Mouse (Mus musculus) liver, embryonic 12.5 days (tissue): Measurements from ENCODE around the gene Osbp2. TPM values are rescaled to one million over a fixed set of nuclear protein-coding genes. Genes with fewer than 3 reads are reported as not detected.

ENCODE experiments used
- ATAC-seq: fragments of 200-750 bp; cut with Nextera tagmentation; 2 replicates; pipeline ENCODE4 v1.8.0; 2017; ENCODE audit warnings: moderate number of reproducible peaks, mild to moderate bottlenecking, moderate library complexity
- H3K27ac ChIP-seq: fragments of 300-500 bp; sonication (generic); 2 replicates; pipeline ENCODE4 v1.5.1; 2016; ENCODE audit warnings: mild to moderate bottlenecking
- H3K27me3 ChIP-seq: fragments of 300-500 bp; sonication (generic); replicated peaks from 2 replicates; pipeline ENCODE4 v1.6.1; 2016; ENCODE audit warnings: mild to moderate bottlenecking, moderate library complexity
- H3K36me3 ChIP-seq: fragments of 300-500 bp; sonication (generic); 2 replicates; pipeline ENCODE4 v1.6.1; 2016; ENCODE audit warnings: mild to moderate bottlenecking, moderate library complexity
- H3K4me1 ChIP-seq: fragments of 300-500 bp; sonication (generic); 2 replicates; pipeline ENCODE4 v1.6.1; 2016
- H3K4me2 ChIP-seq: fragments of 300-500 bp; sonication (generic); 2 replicates; pipeline ENCODE4 v1.6.1; 2016; ENCODE audit warnings: mild to moderate bottlenecking, moderate library complexity
- H3K4me3 ChIP-seq: fragments of 300-500 bp; sonication (generic); 2 replicates; pipeline ENCODE4 v1.5.1; 2016; ENCODE audit warnings: mild to moderate bottlenecking, moderate library complexity
- H3K9ac ChIP-seq: fragments of 300-500 bp; sonication (generic); 2 replicates; pipeline ENCODE4 v1.6.1; 2016; ENCODE audit warnings: mild to moderate bottlenecking, moderate library complexity
- H3K9me3 ChIP-seq: fragments of 300-500 bp; sonication (generic); replicated peaks from 2 replicates; pipeline ENCODE4 v1.6.1; 2016; ENCODE audit warnings: mild to moderate bottlenecking, moderate library complexity
- WGBS: fragments of 180-500 bp; shearing (Covaris S2); methylation state at CpG from one replicate; pipeline ENCODE4 v1.1.7; 2016; ENCODE audit not compliant: insufficient replicate concordance; 5-methylcytosine and 5-hydroxymethylcytosine counted together
- polyA plus RNA-seq: library from polyadenylated mRNA; unstranded; fragments of >200 nt; fragmentation: Nextera tagmentation; extraction: Ambion mirVana; gene quantifications from 2 replicates; pipeline ENCODE4 v1.2.1, GENCODE M21; 2016

Osbp2 gene
- polyA plus RNA-seq, 1 experiment from 2014 or later, result 0.15 TPM

- 84% methylated on average over 1 of the region's 1 CpGs for WGBS
- Histone ChIP-seq H3K4me1 (no peaks in the 10 kb centered on the region), H3K36me3 (peaks cover 95% of the 10 kb centered on the region), H3K9ac (no peak overlapping the region), H3K9me3 (no peaks in the 10 kb centered on the region), H3K4me3 (no peak overlapping the region), H3K4me2 (no peak overlapping the region), H3K27ac (no peak overlapping the region), H3K27me3 (no peaks in the 10 kb centered on the region)
- no peak for ATAC-seq
Observed at GRCm38 (mm10) chr11:3684232-3684631, 179.5 kb downstream of the Osbp2 start.

GRCm38 (mm10) chr11:3683696-3684095 lies 180.0 kb downstream of the Osbp2 start:
- Histone ChIP-seq H3K9me3 (no peaks in the 10 kb centered on the region), H3K36me3 (peaks cover 94% of the 10 kb centered on the region), H3K27me3 (no peaks in the 10 kb centered on the region), H3K9ac (no peak overlapping the region), H3K27ac (no peak overlapping the region), H3K4me2 (no peak overlapping the region), H3K4me1 (no peaks in the 10 kb centered on the region), H3K4me3 (no peak overlapping the region)
- ATAC-seq, result no peak
- 82% methylated on average over 11 of the region's 11 CpGs for WGBS

GRCm38 (mm10) chr11:3679771-3680170 lies 183.9 kb downstream of the Osbp2 start:
- H3K4me1 ChIP-seq, result no peaks in the 10 kb centered on the region
- no peak for ATAC-seq
- H3K9me3 ChIP-seq, result no peaks in the 10 kb centered on the region
- H3K4me3 ChIP-seq, result no peak overlapping the region
- H3K27ac ChIP-seq, result no peak overlapping the region
- H3K36me3 ChIP-seq, result peaks cover 95% of the 10 kb centered on the region
- H3K9ac ChIP-seq, result no peak overlapping the region
- 82% methylated on average over 3 of the region's 3 CpGs for WGBS
- no peak overlapping the region for H3K4me2 ChIP-seq
- no peaks in the 10 kb centered on the region for H3K27me3 ChIP-seq

GRCm38 (mm10) chr11:3677204-3677603 lies 186.5 kb downstream of the Osbp2 start:
- H3K4me1 ChIP-seq, result no peaks in the 10 kb centered on the region

GRCm38 (mm10) chr11:3676423-3676822 lies 187.3 kb downstream of the Osbp2 start:
- no peak overlapping the region for H3K4me3 ChIP-seq
- H3K27ac ChIP-seq, result no peak overlapping the region
- no peaks in the 10 kb centered on the region for H3K9me3 ChIP-seq
- peaks cover 98% of the 10 kb centered on the region for H3K36me3 ChIP-seq
- no peak overlapping the region for H3K9ac ChIP-seq
- no peak overlapping the region for H3K4me2 ChIP-seq
- ATAC-seq, result no peak
- WGBS, result 63% methylated on average over 5 of the region's 5 CpGs
- no peaks in the 10 kb centered on the region for H3K4me1 ChIP-seq
- no peaks in the 10 kb centered on the region for H3K27me3 ChIP-seq

More at GRCm38 (mm10) chr11:3677204-3677603, 186.5 kb downstream of the Osbp2 start:
- WGBS, result 71% methylated on average over 6 of the region's 6 CpGs
- Histone ChIP-seq H3K4me2 (no peak overlapping the region), H3K4me3 (no peak overlapping the region), H3K9ac (no peak overlapping the region), H3K9me3 (no peaks in the 10 kb centered on the region), H3K27me3 (no peaks in the 10 kb centered on the region), H3K36me3 (peaks cover 97% of the 10 kb centered on the region), H3K27ac (no peak overlapping the region)
- ATAC-seq, result no peak

GRCm38 (mm10) chr11:3674545-3674944 lies 189.2 kb downstream of the Osbp2 start:
- Histone ChIP-seq H3K9me3 (no peaks in the 10 kb centered on the region), H3K4me2 (no peak overlapping the region), H3K4me1 (no peaks in the 10 kb centered on the region), H3K36me3 (peaks cover 96% of the 10 kb centered on the region), H3K4me3 (no peak overlapping the region), H3K27ac (no peak overlapping the region), H3K9ac (no peak overlapping the region), H3K27me3 (no peaks in the 10 kb centered on the region)
- WGBS, result 88% methylated on average over 4 of the region's 4 CpGs
- no peak for ATAC-seq

- no peak for ATAC-seq
- Histone ChIP-seq H3K36me3 (peaks cover 88% of the 10 kb centered on the region), H3K4me1 (no peaks in the 10 kb centered on the region)
Observed at GRCm38 (mm10) chr11:3671000-3671628, 192.6 kb downstream of the Osbp2 start.

GRCm38 (mm10) chr11:3669849-3670248 lies 193.9 kb downstream of the Osbp2 start:
- Histone ChIP-seq H3K4me2 (no peak overlapping the region), H3K9me3 (no peaks in the 10 kb centered on the region), H3K9ac (no peak overlapping the region), H3K4me1 (no peaks in the 10 kb centered on the region), H3K36me3 (peaks cover 76% of the 10 kb centered on the region), H3K4me3 (no peak overlapping the region), H3K27ac (no peak overlapping the region), H3K27me3 (no peaks in the 10 kb centered on the region)
- ATAC-seq, result no peak

More at GRCm38 (mm10) chr11:3671000-3671628, 192.6 kb downstream of the Osbp2 start:
- Histone ChIP-seq H3K27me3 (no peaks in the 10 kb centered on the region), H3K4me3 (no peak overlapping the region), H3K9me3 (no peaks in the 10 kb centered on the region), H3K4me2 (no peak overlapping the region), H3K27ac (no peak overlapping the region), H3K9ac (no peak overlapping the region)
- 87% methylated on average over 1 of the region's 1 CpGs for WGBS

- peaks cover 75% of the 10 kb centered on the region for H3K36me3 ChIP-seq
- H3K9me3 ChIP-seq, result no peaks in the 10 kb centered on the region
- no peak overlapping the region for H3K4me3 ChIP-seq
- no peaks in the 10 kb centered on the region for H3K27me3 ChIP-seq
- no peak for ATAC-seq
- no peak overlapping the region for H3K27ac ChIP-seq
- H3K9ac ChIP-seq, result no peak overlapping the region
- H3K4me1 ChIP-seq, result no peaks in the 10 kb centered on the region
- H3K4me2 ChIP-seq, result no peak overlapping the region
- WGBS, result 82% methylated on average over 2 of the region's 2 CpGs
Observed at GRCm38 (mm10) chr11:3668768-3669167, 194.9 kb downstream of the Osbp2 start.

GRCm38 (mm10) chr11:3667506-3667905 lies 196.2 kb downstream of the Osbp2 start:
- H3K4me1 ChIP-seq, result no peaks in the 10 kb centered on the region
- H3K4me2 ChIP-seq, result no peak overlapping the region
- no peaks in the 10 kb centered on the region for H3K27me3 ChIP-seq
- ATAC-seq, result no peak
- WGBS, result 79% methylated on average over 3 of the region's 3 CpGs
- no peaks in the 10 kb centered on the region for H3K9me3 ChIP-seq
- peaks cover 72% of the 10 kb centered on the region for H3K36me3 ChIP-seq
- H3K27ac ChIP-seq, result no peak overlapping the region
- no peak overlapping the region for H3K9ac ChIP-seq
- H3K4me3 ChIP-seq, result no peak overlapping the region

GRCm38 (mm10) chr11:3661964-3662363 lies 201.7 kb downstream of the Osbp2 start:
- Histone ChIP-seq H3K9me3 (no peaks in the 10 kb centered on the region), H3K4me1 (no peaks in the 10 kb centered on the region), H3K27ac (no peak overlapping the region), H3K9ac (no peak overlapping the region), H3K27me3 (no peaks in the 10 kb centered on the region), H3K4me2 (no peak overlapping the region), H3K36me3 (peaks cover 49% of the 10 kb centered on the region), H3K4me3 (no peak overlapping the region)
- WGBS, result 83% methylated on average over 2 of the region's 2 CpGs
- no peak for ATAC-seq
